8 mouse cellular contexts compared by ENCODE assay signal in genomic region chr5:69556628-69557403, GRCm38 (mm10). TPM values are rescaled to one million over a fixed set of nuclear protein-coding genes. Genes with fewer than 3 reads are reported as not detected.
DNase-seq lines count a peak whose midpoint lies in the region; ATAC-seq and TF ChIP-seq lines count a peak whose summit lies in the region.

Guf1 (plus strand) TSS chr5:69556923.

- H3K4me1 ChIP-seq in G1E (ENCODE audit: insufficient read depth, low read depth, low read length) = no peaks in the 10 kb centered on the region
- 0 out of 2 replicates have a peak, but pooled peaks cover 5% of the 10 kb centered on the region for H3K4me1 ChIP-seq in forebrain, postnatal 0 days (ENCODE audit: insufficient read depth)
- no peaks in the 10 kb centered on the region for H3K4me1 ChIP-seq in lung, embryonic 15.5 days

- peak within 1 kb of the TSS; percentile 84 for H3K4me3 ChIP-seq in G1E (ENCODE audit: low read depth, low read length)
- peak within 1 kb of the TSS; percentile 60 for H3K4me3 ChIP-seq in forebrain, postnatal 0 days (ENCODE audit: low read depth, low read length)
- peak within 1 kb of the TSS; percentile 79 for H3K4me3 ChIP-seq in lung, embryonic 15.5 days

- H3K9ac ChIP-seq in forebrain, postnatal 0 days = peak within 1 kb of the TSS; percentile 86
- H3K9ac ChIP-seq in lung, embryonic 15.5 days = peak within 1 kb of the TSS; percentile 82

- peak within 1 kb of the TSS; percentile 67 for H3K4me2 ChIP-seq in forebrain, postnatal 0 days (ENCODE audit: low read depth)
- H3K4me2 ChIP-seq in lung, embryonic 15.5 days = peak within 1 kb of the TSS; percentile 59

- ATAC-seq in G1E (ENCODE audit: extremely low read depth, insufficient number of reproducible peaks, low FRiP score, poor library complexity, severe bottlenecking) = peak; percentile 74
- ATAC-seq in forebrain, postnatal 0 days = peak; percentile 92
- ATAC-seq in lung, embryonic 15.5 days (ENCODE audit: borderline replicate concordance, extremely low read depth, low FRiP score, low TSS enrichment) = peak; percentile 93

- TF ChIP-seq CTCF in G1E (IDR thresholded peaks at IDR 0.05; ENCODE audit: low read depth, low read length) = no peak
- TF ChIP-seq CTCF in forebrain, postnatal 0 days (IDR thresholded peaks at IDR 0.05; ENCODE audit: low read depth) = peak; percentile 58

- peaks cover 6% of the 10 kb centered on the region for H3K9me3 ChIP-seq in G1E (replicated peaks)
- no peaks in the 10 kb centered on the region for H3K9me3 ChIP-seq in forebrain, postnatal 0 days (ENCODE audit: low read length)
- H3K9me3 ChIP-seq in lung, embryonic 15.5 days = no peaks in the 10 kb centered on the region

- WGBS in forebrain, postnatal 0 days = 2% methylated on average over 71 of the region's 72 CpGs
- WGBS in lung, embryonic 15.5 days = under 1% methylated on average over 68 of the region's 72 CpGs

- no peaks in the 10 kb centered on the region for H3K27me3 ChIP-seq in G1E (ENCODE audit: insufficient read depth, low read length)
- no peaks in the 10 kb centered on the region for H3K27me3 ChIP-seq in forebrain, postnatal 0 days (ENCODE audit: insufficient read depth, low read length)
- H3K27me3 ChIP-seq in lung, embryonic 15.5 days = no peaks in the 10 kb centered on the region

- peak within 1 kb of the TSS; percentile 90 for H3K27ac ChIP-seq in forebrain, postnatal 0 days (ENCODE audit: low read depth, low read length)
- H3K27ac ChIP-seq in lung, embryonic 15.5 days = peak within 1 kb of the TSS; percentile 74

- DNase-seq in G1E (ENCODE audit: low spot score) = peak; percentile 17
- peak; percentile 93 to 98 for DNase-seq in cerebellum, adult 18-20 months
- DNase-seq in forebrain, postnatal 0 days = peak; percentile 96
- DNase-seq in heart, postnatal 4 days = peak; percentile 97
- peak; percentile 90 to 95 for DNase-seq in layer of hippocampus, adult 8-10 months (ENCODE audit: low spot score in 2 of 2)
- peak; percentile 80 for DNase-seq in ovary, adult 18-20 months (ENCODE audit: low spot score)
- DNase-seq in thymus, postnatal 0 days (ENCODE audit: low spot score) = peak; percentile 91

- H3K36me3 ChIP-seq in G1E (replicated peaks) = peaks cover 16% of the 10 kb centered on the region
- peaks cover 9% of the 10 kb centered on the region; the same call in 1 of the 2 replicates for H3K36me3 ChIP-seq in forebrain, postnatal 0 days (ENCODE audit: insufficient read depth)
- H3K36me3 ChIP-seq in lung, embryonic 15.5 days = peaks cover 16% of the 10 kb centered on the region

RNA-seq across cellular contexts. Expression of gene Guf1, which starts in this region (rescaled TPM):
- total RNA-seq in G1E (2014; fragmentation: Nextera tagmentation) = 20.0 and 20.7 TPM in 2 replicates
- total RNA-seq in G1E (2017) = 26.1 and 27.0 TPM in 2 replicates
- polyA plus RNA-seq in G1E (2012) = 2.8 and 2.9 TPM in 2 replicates
- total RNA-seq in forebrain, postnatal 0 days (2014; rRNA removed) = 53.4 and 57.5 TPM in 2 replicates
- 17.0 and 25.7 TPM in 2 replicates for polyA plus RNA-seq in forebrain, postnatal 0 days (2015; fragmentation: Nextera tagmentation; extraction: Ambion mirVana)
- 10 to 100 TPM; 30.3 to 33.2 TPM for total RNA-seq in heart, postnatal 4 days (2021)
- 10 to 100 TPM; 21.0 to 27.1 (median 23.9) TPM for total RNA-seq in layer of hippocampus, adult 8-10 months (2022)
- polyA plus RNA-seq in lung, embryonic 15.5 days (2015; fragmentation: Nextera tagmentation; extraction: Ambion mirVana) = 32.7 and 36.4 TPM in 2 replicates
- polyA plus RNA-seq in thymus, postnatal 0 days (2015; fragmentation: Nextera tagmentation; extraction: Ambion mirVana) = 26.3 and 30.3 TPM in 2 replicates

Comparison
In these comparisons a context has a peak if more than half of its experiments do, and no peak if none do; other contexts are left out.
1. Peak in every context shown above with its lines: DNase-seq, ATAC-seq, H3K4me3 ChIP-seq and H3K27ac ChIP-seq.
2. DNase-seq: peak in every context shown above with its lines; median percentile 97 in heart, postnatal 4 days; 96 in forebrain, postnatal 0 days; 96 in cerebellum, adult 18-20 months; 92 in layer of hippocampus, adult 8-10 months; 91 in thymus, postnatal 0 days; 80 in ovary, adult 18-20 months; 17 in G1E.